Mouse (Mus musculus) forebrain, embryonic 14.5 days (tissue): ENCODE data around the gene Cntn3. TPM values are rescaled to one million over a fixed set of nuclear protein-coding genes. Genes with fewer than 3 reads are reported as not detected.

Experiments used
- ATAC-seq: fragments of 200-750 bp; cut with Nextera tagmentation; 2 replicates; pipeline ENCODE4 v1.8.0; 2017; ENCODE audit warnings: mild to moderate bottlenecking, moderate library complexity
- DNase-seq: peaks from one replicate; pipeline ENCODE4 v3.0.0-alpha.2; 2015; ENCODE audit warnings: low spot score
- H3K27ac ChIP-seq: fragments of 300-500 bp; sonication (generic); 2 replicates; pipeline ENCODE4 v1.5.1; 2014; ENCODE audit warnings: low read depth, mild to moderate bottlenecking, control low read depth, low read length, moderate library complexity
- H3K27me3 ChIP-seq: fragments of 300-500 bp; sonication (generic); replicated peaks from 2 replicates; pipeline ENCODE4 v1.6.1; 2014; ENCODE audit warnings: low read length, control low read depth, mixed read lengths; ENCODE audit not compliant: control insufficient read depth, insufficient read depth
- H3K36me3 ChIP-seq: fragments of 300-500 bp; sonication (generic); 2 replicates; pipeline ENCODE4 v1.6.1; 2014; ENCODE audit warnings: low read length, control low read depth; ENCODE audit not compliant: control insufficient read depth, insufficient read depth
- H3K4me1 ChIP-seq: fragments of 300-500 bp; sonication (generic); 2 replicates; pipeline ENCODE4 v1.6.1; 2014; ENCODE audit warnings: antibody characterized with exemption, low read length, control low read depth; ENCODE audit not compliant: control insufficient read depth, insufficient read depth
- H3K4me2 ChIP-seq: fragments of 300-500 bp; sonication (generic); 2 replicates; pipeline ENCODE4 v1.6.1; 2014; ENCODE audit warnings: mild to moderate bottlenecking, control low read depth, low read length
- H3K4me3 ChIP-seq: fragments of 300-500 bp; sonication (generic); 2 replicates; pipeline ENCODE4 v1.5.1; 2014; ENCODE audit warnings: low read depth, low read length, control low read depth
- H3K9ac ChIP-seq: fragments of 300-500 bp; sonication (generic); 2 replicates; pipeline ENCODE4 v1.6.1; 2014; ENCODE audit warnings: mild to moderate bottlenecking, low read length, control low read depth, moderate library complexity
- H3K9me3 ChIP-seq: fragments of 300-500 bp; sonication (generic); replicated peaks from 2 replicates; pipeline ENCODE4 v1.6.1; 2016; ENCODE audit warnings: low read length, control low read depth, mixed read lengths; ENCODE audit not compliant: control insufficient read depth
- WGBS: fragments of 180-500 bp; shearing (Covaris S2); extraction: QIAGEN DNeasy Blood & Tissue Kit; methylation state at CpG from one replicate; pipeline ENCODE4 v1.1.7; 2014; 5-methylcytosine and 5-hydroxymethylcytosine counted together
- polyA plus RNA-seq: library from polyadenylated mRNA; unstranded; fragments of >200 nt; fragmentation: Nextera tagmentation; extraction: Ambion mirVana; gene quantifications from 2 replicates; pipeline ENCODE4 v1.2.1, GENCODE M21; 2014

Gene Cntn3
- polyA plus RNA-seq, 1 experiment from 2014 or later: 1.1 TPM

DNA sequence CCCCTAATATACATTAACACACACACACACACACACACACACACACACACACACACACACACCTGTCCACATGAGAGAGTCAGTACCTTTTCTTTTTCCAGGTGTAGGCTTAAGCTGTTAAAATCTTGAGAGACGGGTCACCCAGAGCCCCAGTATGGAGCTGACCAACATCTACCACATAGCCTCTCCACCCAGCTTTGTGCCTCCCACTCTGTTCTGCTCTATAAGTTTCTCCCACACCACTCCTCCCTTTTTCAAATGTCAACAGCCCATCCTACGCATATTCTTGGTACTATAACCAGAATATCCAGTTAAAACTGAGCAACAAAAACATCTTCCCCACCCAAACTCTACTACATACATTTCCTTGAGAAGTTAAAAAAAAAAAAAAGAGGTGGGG is 49.9 kb downstream of the Cntn3 start:
- H3K27ac ChIP-seq: no peak overlapping the region
- ATAC-seq (no peak), DNase-seq (no peak)
- no peak overlapping the region for H3K4me3 ChIP-seq
- H3K4me2 ChIP-seq: no peak overlapping the region
- no peaks in the 10 kb centered on the region for H3K4me1 ChIP-seq
- 88% methylated on average over 2 of the region's 2 CpGs for WGBS
- no peak overlapping the region for H3K9ac ChIP-seq
- no peaks in the 10 kb centered on the region for H3K36me3 ChIP-seq
- no peaks in the 10 kb centered on the region for H3K9me3 ChIP-seq
- H3K27me3 ChIP-seq: no peaks in the 10 kb centered on the region

DNA sequence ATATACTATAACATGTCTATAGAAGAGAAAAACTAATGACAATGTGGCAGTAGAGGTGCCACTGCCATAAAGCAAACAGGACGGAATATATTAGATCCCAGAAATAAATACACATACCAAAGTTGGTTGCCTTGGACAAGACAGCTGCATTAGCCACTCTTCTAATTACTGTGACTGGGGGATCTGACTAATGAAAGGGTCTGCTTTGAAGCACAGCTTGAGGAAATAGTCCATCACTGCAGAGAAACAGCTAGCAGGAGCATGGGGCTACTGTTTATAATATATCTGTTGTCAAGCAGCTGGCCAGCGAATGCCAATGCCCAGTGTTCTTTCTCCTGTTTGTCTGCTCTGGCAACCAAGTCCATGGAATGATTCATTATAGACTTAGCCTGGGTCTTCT is 51.9 kb downstream of the Cntn3 start:
- H3K4me1 ChIP-seq: no peaks in the 10 kb centered on the region
- H3K27ac ChIP-seq: no peak overlapping the region
- H3K4me2 ChIP-seq: no peak overlapping the region
- no peaks in the 10 kb centered on the region for H3K9me3 ChIP-seq
- WGBS: 83% methylated on average over 2 of the region's 2 CpGs
- no peaks in the 10 kb centered on the region for H3K27me3 ChIP-seq
- DNase-seq (no peak), ATAC-seq (no peak)
- no peak overlapping the region for H3K4me3 ChIP-seq
- no peak overlapping the region for H3K9ac ChIP-seq
- no peaks in the 10 kb centered on the region for H3K36me3 ChIP-seq

DNA sequence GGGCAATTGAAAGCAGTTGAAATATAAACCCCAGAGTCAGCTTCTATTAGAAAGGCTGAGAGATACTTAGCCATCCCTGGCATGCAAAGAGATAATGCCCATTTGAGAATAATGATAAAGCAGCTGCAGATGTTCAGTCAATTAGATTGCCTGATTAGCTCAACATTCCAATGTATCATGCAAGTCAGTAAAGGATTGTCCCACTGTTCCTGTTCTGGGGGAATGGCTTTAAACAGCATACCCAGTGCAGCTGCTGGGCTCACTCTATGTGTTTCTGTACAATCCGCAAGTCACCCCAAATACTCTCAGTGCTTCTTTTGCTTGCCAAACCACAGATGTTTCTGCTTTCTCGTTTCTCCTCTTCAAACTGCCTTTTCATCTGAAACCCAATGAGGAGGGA is 57.7 kb downstream of the Cntn3 start:
- Histone ChIP-seq H3K4me2 (no peak overlapping the region), H3K4me1 (0 out of 2 replicates have a peak, but pooled peaks cover 2% of the 10 kb centered on the region), H3K27ac (no peak overlapping the region), H3K27me3 (no peaks in the 10 kb centered on the region), H3K4me3 (no peak overlapping the region), H3K9me3 (no peaks in the 10 kb centered on the region), H3K36me3 (no peaks in the 10 kb centered on the region), H3K9ac (no peak overlapping the region)
- ATAC-seq (no peak), DNase-seq (peak; percentile 3)
- 79% methylated on average over 2 of the region's 2 CpGs for WGBS

DNA sequence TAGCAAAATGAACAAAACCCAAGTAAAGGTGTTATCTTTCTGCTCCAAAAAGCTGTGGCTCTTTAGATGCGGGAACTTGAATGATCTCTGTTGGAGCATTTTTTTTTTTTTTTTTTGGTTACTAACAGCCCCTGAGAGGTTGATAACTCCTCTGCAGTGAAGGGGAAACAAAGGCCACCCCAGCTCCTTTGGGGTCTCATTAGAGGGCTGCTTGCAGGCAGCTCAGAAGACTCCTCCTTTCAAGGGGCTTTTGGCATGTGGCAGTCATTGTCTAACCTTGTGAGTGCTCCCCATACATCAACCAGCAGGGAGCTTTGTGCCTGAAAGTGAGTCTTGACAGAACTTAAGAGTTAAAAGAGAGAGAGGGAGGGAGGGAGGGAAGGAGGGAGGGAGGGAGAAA is 60.8 kb downstream of the Cntn3 start:
- Histone ChIP-seq H3K9me3 (no peaks in the 10 kb centered on the region), H3K4me3 (no peak overlapping the region), H3K36me3 (no peaks in the 10 kb centered on the region), H3K4me1 (0 out of 2 replicates have a peak, but pooled peaks cover 2% of the 10 kb centered on the region), H3K9ac (no peak overlapping the region), H3K27me3 (no peaks in the 10 kb centered on the region), H3K4me2 (no peak overlapping the region), H3K27ac (no peak overlapping the region)
- ATAC-seq (peak; percentile 44; the same call in 1 of the 2 replicates), DNase-seq (peak; percentile 20)
- 17% methylated on average over 1 of the region's 1 CpGs for WGBS

DNA sequence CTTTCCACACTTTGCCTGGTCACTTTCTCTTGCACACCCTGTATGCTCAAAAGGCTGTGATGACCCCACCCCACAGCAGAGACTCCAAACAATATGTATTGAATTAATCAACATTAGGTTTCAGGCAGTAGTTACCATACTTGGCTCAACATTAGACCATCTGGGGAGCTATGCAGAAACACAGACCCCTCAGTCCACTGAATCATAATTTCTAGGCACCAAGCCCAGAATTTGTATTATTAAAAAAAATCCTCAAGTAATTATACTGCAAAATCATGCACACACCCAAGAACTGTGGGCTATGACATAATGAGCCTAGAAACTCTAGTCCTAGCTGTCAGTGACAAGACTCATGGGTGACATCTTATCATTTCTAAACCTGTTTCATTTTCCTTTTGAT is 87.4 kb downstream of the Cntn3 start:
- H3K4me2 ChIP-seq: no peak overlapping the region
- no peak overlapping the region for H3K27ac ChIP-seq
- H3K36me3 ChIP-seq: no peaks in the 10 kb centered on the region
- DNase-seq: peak; percentile 45
- no peak overlapping the region for H3K9ac ChIP-seq
- no peak overlapping the region for H3K4me3 ChIP-seq
- H3K27me3 ChIP-seq: no peaks in the 10 kb centered on the region
- peak; percentile 52; the same call in 1 of the 2 replicates for ATAC-seq
- H3K9me3 ChIP-seq: no peaks in the 10 kb centered on the region
- H3K4me1 ChIP-seq: no peaks in the 10 kb centered on the region

DNA sequence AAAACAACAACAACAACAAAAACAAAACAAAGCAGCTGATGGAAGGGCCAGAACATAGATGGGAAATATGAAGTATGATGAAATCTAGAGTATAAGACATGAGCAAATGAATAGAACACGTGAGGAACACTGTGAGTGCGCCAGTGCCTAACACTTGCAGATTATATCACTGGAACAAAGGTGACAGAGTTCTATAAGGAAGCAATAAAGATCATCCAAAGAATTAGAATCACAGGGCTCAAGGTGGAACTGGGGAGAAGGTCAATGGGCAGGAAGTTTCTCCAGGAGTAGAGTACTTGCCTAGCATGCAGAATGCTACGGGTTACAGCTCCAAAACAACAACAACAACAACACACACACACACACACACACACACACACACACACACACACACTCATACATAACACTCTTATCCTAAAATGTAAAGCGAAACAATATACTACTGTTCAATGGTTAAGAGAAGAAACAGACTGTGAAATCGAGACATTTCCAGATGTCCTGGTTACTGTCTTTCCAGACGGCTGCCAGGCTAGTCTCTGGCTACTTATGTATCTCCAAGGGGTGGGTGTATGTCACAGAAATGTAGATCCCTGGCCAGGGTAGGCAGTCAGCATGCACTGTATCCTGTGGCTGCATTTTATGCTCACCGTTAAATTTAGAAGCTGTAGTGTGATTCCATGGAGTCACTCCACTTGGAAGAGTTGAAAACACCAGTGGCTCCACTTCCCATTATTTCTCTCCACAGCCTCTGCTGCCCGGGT is 94.4 kb downstream of the Cntn3 start:
- WGBS: 86% methylated on average over 8 of the region's 8 CpGs

DNA sequence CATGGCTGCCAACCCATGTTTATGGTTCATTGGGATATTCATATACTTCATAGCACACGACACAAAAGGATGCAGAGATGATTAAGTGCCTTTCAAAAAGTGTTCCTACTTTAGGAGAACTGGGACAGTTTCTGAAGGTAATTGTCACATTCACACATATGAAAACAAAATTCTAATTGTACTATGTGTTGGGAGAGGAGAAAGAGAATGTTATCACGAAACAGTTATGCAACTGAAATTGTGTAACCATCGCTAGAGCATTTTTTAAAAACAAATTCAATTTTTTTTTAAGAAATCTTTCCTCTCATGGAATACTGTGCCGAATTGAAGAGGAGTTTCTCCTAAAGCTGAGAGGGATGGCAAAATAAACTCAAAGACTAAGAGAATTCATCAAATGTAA is 134.5 kb downstream of the Cntn3 start:
- whole genome bisulfite sequencing: 92% methylated on average over 4 of the region's 4 CpGs
- ATAC-seq: no peak

More for the DNA sequence above, 94.4 kb downstream of the Cntn3 start:
- ATAC-seq (no peak), DNase-seq (no peak)
- Histone ChIP-seq H3K9ac (no peak overlapping the region), H3K9me3 (no peaks in the 10 kb centered on the region), H3K4me2 (no peak overlapping the region), H3K27ac (no peak overlapping the region), H3K4me3 (no peak overlapping the region), H3K27me3 (no peaks in the 10 kb centered on the region), H3K4me1 (no peaks in the 10 kb centered on the region), H3K36me3 (no peaks in the 10 kb centered on the region)

DNA sequence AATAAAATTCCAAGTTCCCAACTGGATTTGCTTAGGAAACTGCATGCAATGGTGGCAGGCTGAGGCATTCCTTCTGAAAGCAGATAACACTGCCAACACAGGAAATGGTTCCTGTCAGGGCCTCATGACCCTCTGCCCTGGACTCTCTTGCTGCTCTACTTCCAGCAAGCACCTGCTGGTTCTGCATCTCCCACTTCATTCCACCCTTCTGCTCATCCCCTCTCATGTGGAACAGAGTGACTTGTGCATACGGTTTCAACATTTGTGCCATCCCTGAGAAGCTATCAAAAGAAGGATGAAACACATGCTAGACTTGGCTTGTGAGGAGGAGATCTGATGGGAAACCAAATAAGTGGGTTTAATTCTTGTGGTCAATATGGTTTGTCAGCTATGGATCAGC is 145.4 kb downstream of the Cntn3 start:
- H3K36me3 ChIP-seq: no peaks in the 10 kb centered on the region
- no peaks in the 10 kb centered on the region for H3K27me3 ChIP-seq
- WGBS: 76% methylated on average over 1 of the region's 1 CpGs
- ATAC-seq (no peak), DNase-seq (no peak)
- H3K4me2 ChIP-seq: no peak overlapping the region
- no peak overlapping the region for H3K4me3 ChIP-seq
- H3K9ac ChIP-seq: no peak overlapping the region
- H3K27ac ChIP-seq: no peak overlapping the region
- H3K4me1 ChIP-seq: no peaks in the 10 kb centered on the region
- no peaks in the 10 kb centered on the region for H3K9me3 ChIP-seq

More for the DNA sequence above, 134.5 kb downstream of the Cntn3 start:
- Histone ChIP-seq H3K4me1 (no peaks in the 10 kb centered on the region), H3K27me3 (no peaks in the 10 kb centered on the region), H3K4me2 (no peak overlapping the region), H3K4me3 (no peak overlapping the region), H3K27ac (no peak overlapping the region), H3K9me3 (no peaks in the 10 kb centered on the region), H3K9ac (no peak overlapping the region), H3K36me3 (no peaks in the 10 kb centered on the region)
- DNase-seq: no peak

DNA sequence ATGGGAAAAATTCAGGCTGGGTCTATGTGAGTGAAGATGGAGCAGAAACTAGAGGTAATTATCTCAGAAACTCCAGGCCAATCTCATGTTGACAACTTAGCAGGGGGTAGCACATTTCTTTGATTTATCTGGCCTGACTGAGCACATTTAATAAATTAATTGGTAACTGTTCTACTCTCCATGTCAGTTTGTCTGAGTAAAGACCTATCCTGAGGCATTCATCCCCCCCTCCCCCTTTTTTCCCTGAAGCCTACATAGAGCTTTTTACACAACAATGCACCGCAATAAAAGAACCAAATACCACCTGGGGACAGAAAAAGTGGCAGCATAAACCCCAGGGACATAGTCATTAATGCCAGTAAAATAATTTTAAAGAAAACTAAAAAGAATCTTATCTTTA is 151.1 kb downstream of the Cntn3 start:
- H3K27me3 ChIP-seq: no peaks in the 10 kb centered on the region
- DNase-seq (peak; percentile 32), ATAC-seq (peak; percentile 23; the same call in 1 of the 2 replicates)
- H3K4me3 ChIP-seq: no peak overlapping the region
- H3K4me2 ChIP-seq: no peak overlapping the region
- WGBS: 17% methylated on average over 1 of the region's 1 CpGs
- H3K4me1 ChIP-seq: no peaks in the 10 kb centered on the region
- no peak overlapping the region for H3K27ac ChIP-seq
- no peak overlapping the region for H3K9ac ChIP-seq
- no peaks in the 10 kb centered on the region for H3K36me3 ChIP-seq
- no peaks in the 10 kb centered on the region for H3K9me3 ChIP-seq
